Mouse (Mus musculus) small intestine, adult 2 months (tissue): ENCODE results near the gene Trap1a.

Experiments used
- CTCF ChIP-seq: fragments of 200-500 bp; IDR thresholded peaks from 2 replicates; pipeline ENCODE4 v1.5.1; 2012; ENCODE audit warnings: low read depth, mild to moderate bottlenecking, control low read depth, inconsistent platforms, low read length, moderate library complexity, mixed read lengths; ENCODE audit not compliant: insufficient replicate concordance, insufficient read length; ENCODE audit errors: extremely low read depth
- POLR2A ChIP-seq: fragments of 200-500 bp; IDR thresholded peaks from 2 replicates; pipeline ENCODE4 v1.6.1; 2012; ENCODE audit warnings: low read depth, mild to moderate bottlenecking, control low read depth, inconsistent platforms, low read length, moderate library complexity

GRCm38 (mm10) chrX:139295325-139295724 is 38.2 kb upstream of the Trap1a start:
- TF ChIP-seq POLR2A (no peak), CTCF (no peak)
